Mouse (Mus musculus) liver, embryonic 14.5 days (tissue): ENCODE measurements around the gene Ccdc73. TPM values are rescaled to one million over a fixed set of nuclear protein-coding genes. Genes with fewer than 3 reads are reported as not detected.

Source experiments
- ATAC-seq: fragments of 200-750 bp; cut with Nextera tagmentation; 2 replicates; pipeline ENCODE4 v1.8.0; 2017; ENCODE audit warnings: moderate number of reproducible peaks, mild to moderate bottlenecking, moderate library complexity; ENCODE audit not compliant: insufficient read depth
- DNase-seq, 3 experiments: peaks; one replicate each; pipeline ENCODE4 v3.0.0-alpha.2; 2012 to 2013; ENCODE audit warnings: low read depth in 3 of 3, low spot score in 3 of 3
- H3K27ac ChIP-seq: fragments of 300-500 bp; sonication (generic); 2 replicates; pipeline ENCODE4 v1.5.1; 2014; ENCODE audit warnings: moderate library complexity, mild to moderate bottlenecking, control low read depth, inconsistent platforms
- H3K27me3 ChIP-seq: fragments of 300-500 bp; sonication (generic); 2 replicates; pipeline ENCODE4 v1.6.1; 2014; ENCODE audit warnings: mild to moderate bottlenecking, low read length, moderate library complexity; ENCODE audit not compliant: control insufficient read depth, insufficient read depth
- H3K36me3 ChIP-seq: fragments of 300-500 bp; sonication (generic); replicated peaks from 2 replicates; pipeline ENCODE4 v1.6.1; 2014; ENCODE audit warnings: low read depth; ENCODE audit not compliant: control insufficient read depth, insufficient read depth
- H3K4me1 ChIP-seq, 2 experiments: fragments of 200-500 bp in 1 of 2; fragments of 300-500 bp in 1 of 2; sonication (generic) in 1 of 2; replicated peaks; 2 replicates each; pipeline ENCODE4 v1.6.1; 2012 to 2014; ENCODE audit warnings: antibody characterized with exemption in 1 of 2, inconsistent platforms in 1 of 2, low read length in 1 of 2; ENCODE audit not compliant: control insufficient read depth in 2 of 2, insufficient read depth in 2 of 2
- H3K4me2 ChIP-seq: fragments of 300-500 bp; sonication (generic); 2 replicates; pipeline ENCODE4 v1.6.1; 2014; ENCODE audit warnings: low read depth, mild to moderate bottlenecking, control low read depth, moderate library complexity
- H3K4me3 ChIP-seq, 2 experiments: fragments of 200-500 bp in 1 of 2; fragments of 300-500 bp in 1 of 2; sonication (generic) in 1 of 2; 2 replicates each; pipeline ENCODE4 v1.5.1; 2012 to 2014; ENCODE audit warnings: low read depth in 2 of 2, low read length in 2 of 2, mild to moderate bottlenecking in 2 of 2, control low read depth in 1 of 2, inconsistent platforms in 1 of 2, moderate library complexity in 1 of 2; ENCODE audit not compliant: insufficient read depth in 1 of 2
- H3K9ac ChIP-seq: fragments of 300-500 bp; sonication (generic); replicated peaks from 2 replicates; pipeline ENCODE4 v1.6.1; 2014; ENCODE audit warnings: mild to moderate bottlenecking, control low read depth, moderate library complexity
- H3K9me3 ChIP-seq: fragments of 300-500 bp; sonication (generic); 2 replicates; pipeline ENCODE4 v1.6.1; 2016; ENCODE audit warnings: low read length, mixed read lengths; ENCODE audit not compliant: control insufficient read depth
- CTCF ChIP-seq: IDR thresholded peaks from 2 replicates; pipeline ENCODE4 v1.5.1; 2016; ENCODE audit warnings: antibody characterized with exemption, low read depth, control low read depth
- EP300 ChIP-seq: IDR thresholded peaks from 2 replicates; pipeline ENCODE4 v1.6.1; 2016; ENCODE audit warnings: antibody characterized with exemption, low read depth
- WGBS: fragments of 180-500 bp; shearing (Covaris S2); extraction: QIAGEN DNeasy Blood & Tissue Kit; methylation state at CpG from one replicate; pipeline ENCODE4 v1.1.7; 2014; ENCODE audit not compliant: insufficient replicate concordance; 5-methylcytosine and 5-hydroxymethylcytosine counted together
- polyA plus RNA-seq, 2 experiments: library from polyadenylated mRNA; depleted of rRNA in 1 of 2; stranded (reverse) in 1 of 2; unstranded in 1 of 2; fragments of >200 nt; fragmentation: Nextera tagmentation in 1 of 2; extraction: Ambion mirVana in 1 of 2; gene quantifications; 2 replicates each; pipeline versions ENCODE4 v1.2.1 to v1.2.3; 2012 to 2014

The Ccdc73 gene
- polyA plus RNA-seq, 2 experiments, result 2.1 to 2.5 TPM

DNA sequence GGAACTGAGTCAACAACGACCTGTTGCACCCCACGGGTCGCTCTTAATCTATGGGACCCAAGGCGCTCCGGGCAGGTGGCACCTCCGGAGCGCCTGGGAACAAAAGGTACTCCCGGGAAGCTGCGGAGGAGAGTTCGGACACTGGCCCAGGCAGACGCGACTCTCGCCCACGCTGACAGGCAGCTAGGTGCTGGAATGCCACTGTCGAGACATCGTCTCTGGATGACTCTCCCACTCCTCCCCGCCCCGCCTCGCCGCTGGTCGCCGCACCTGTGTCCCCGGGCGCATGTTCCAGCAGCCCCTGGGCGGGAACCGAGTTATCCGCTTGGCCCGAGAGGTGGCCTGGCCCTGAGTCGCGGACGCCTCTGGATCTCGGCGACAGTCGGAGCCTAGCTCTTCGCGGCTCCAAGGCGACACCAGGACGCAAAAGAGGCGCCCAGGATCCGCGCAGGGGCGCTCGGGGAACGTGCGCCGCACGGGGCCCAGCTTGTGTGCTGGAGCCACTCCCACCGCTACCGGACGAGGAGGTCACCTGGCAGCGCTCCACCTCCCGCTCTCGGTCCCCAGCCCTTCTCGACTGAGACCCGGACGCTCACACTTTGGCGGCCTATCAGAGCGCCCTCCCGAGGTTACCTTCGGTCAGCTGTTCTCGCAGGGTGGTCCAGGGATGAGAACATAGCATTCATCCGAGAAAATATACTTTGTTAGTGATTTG lies 18.2 kb upstream of the Ccdc73 start, which contains the start of gene Prrg4:
TSS of gene Prrg4 (minus strand) at position 601 of the 715 bp plus-strand sequence.
- Histone ChIP-seq H3K27ac (no peak within 1 kb of the TSS), H3K9ac (no peak within 1 kb of the TSS), H3K4me1 (peaks cover 0 to 5% of the 10 kb centered on the region in 2 experiments; a peak in 2 of 4 replicates), H3K36me3 (no peaks in the 10 kb centered on the region), H3K27me3 (peaks cover 9% of the 10 kb centered on the region), H3K9me3 (no peaks in the 10 kb centered on the region), H3K4me2 (peak within 1 kb of the TSS; percentile 68), H3K4me3 (peak within 1 kb of the TSS; percentile 49 to 58)
- DNase-seq, result peak in 1 of 3 experiments; percentile 4
- peak; percentile 45 for ATAC-seq
- under 1% methylated on average over 62 of the region's 62 CpGs for WGBS
- TF ChIP-seq CTCF (0 out of 2 replicates have a peak, but pooled peaks have one; percentile 21), EP300 (no peak)

- Histone ChIP-seq H3K9ac (no peak overlapping the region), H3K9me3 (no peaks in the 10 kb centered on the region), H3K36me3 (no peaks in the 10 kb centered on the region), H3K27ac (no peak overlapping the region), H3K4me2 (peak overlapping the region; percentile 68), H3K27me3 (peaks cover 9% of the 10 kb centered on the region), H3K4me1 (peaks cover 0 to 5% of the 10 kb centered on the region in 2 experiments; a peak in 2 of 4 replicates), H3K4me3 (peak overlapping the region in 1 of 2 experiments; percentile 58; a peak in 3 of 4 replicates)
- TF ChIP-seq CTCF, result no peak
- TF ChIP-seq EP300, result no peak
- 52% methylated on average over 3 of the region's 3 CpGs for WGBS
- ATAC-seq, result no peak
- DNase-seq, result no peak
Measured at GRCm38 (mm10) chr2:104849991-104850359, 17.6 kb upstream of the Ccdc73 start.

- TF ChIP-seq CTCF (no peak), EP300 (no peak)
- 41% methylated on average over 5 of the region's 5 CpGs for WGBS
Measured at GRCm38 (mm10) chr2:104851686-104852085, 15.9 kb upstream of the Ccdc73 start.

DNA sequence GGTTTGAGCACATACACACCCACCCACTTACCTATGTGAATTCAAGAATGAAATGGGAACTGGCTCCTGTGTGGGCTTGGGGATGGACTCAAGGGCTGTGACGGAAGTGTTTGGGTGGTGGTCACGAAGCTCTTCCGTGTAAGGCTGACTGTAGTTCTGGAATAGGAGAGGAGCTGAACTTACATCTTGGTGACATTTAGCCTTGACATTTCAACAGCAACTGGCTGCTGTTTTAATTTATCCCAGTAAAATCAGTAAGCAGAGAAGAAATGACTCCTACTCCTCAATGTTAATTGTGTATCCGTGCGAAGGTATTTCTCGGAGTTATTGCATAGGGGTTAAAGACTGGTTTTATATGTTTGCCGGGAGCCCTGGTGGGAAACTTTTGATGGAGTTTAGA lies 15.1 kb upstream of the Ccdc73 start:
- Histone ChIP-seq H3K9me3 (no peaks in the 10 kb centered on the region), H3K36me3 (no peaks in the 10 kb centered on the region), H3K27ac (no peak overlapping the region), H3K4me2 (no peak overlapping the region), H3K4me1 (peaks cover 0 to 5% of the 10 kb centered on the region in 2 experiments; a peak in 2 of 4 replicates), H3K9ac (no peak overlapping the region), H3K4me3 (no peak overlapping the region), H3K27me3 (peaks cover 9% of the 10 kb centered on the region)
- DNase-seq, result no peak
- no peak for ATAC-seq
- WGBS, result 69% methylated on average over 7 of the region's 7 CpGs
- TF ChIP-seq CTCF, result no peak

More at GRCm38 (mm10) chr2:104851686-104852085, 15.9 kb upstream of the Ccdc73 start:
- H3K36me3 ChIP-seq, result no peaks in the 10 kb centered on the region
- ATAC-seq, result no peak
- H3K4me2 ChIP-seq, result no peak overlapping the region
- DNase-seq, result no peak
- H3K27ac ChIP-seq, result no peak overlapping the region
- H3K4me1 ChIP-seq, result peaks cover 0 to 5% of the 10 kb centered on the region in 2 experiments; a peak in 2 of 4 replicates
- peaks cover 9% of the 10 kb centered on the region for H3K27me3 ChIP-seq
- no peaks in the 10 kb centered on the region for H3K9me3 ChIP-seq
- H3K4me3 ChIP-seq, result no peak overlapping the region
- no peak overlapping the region for H3K9ac ChIP-seq

DNA sequence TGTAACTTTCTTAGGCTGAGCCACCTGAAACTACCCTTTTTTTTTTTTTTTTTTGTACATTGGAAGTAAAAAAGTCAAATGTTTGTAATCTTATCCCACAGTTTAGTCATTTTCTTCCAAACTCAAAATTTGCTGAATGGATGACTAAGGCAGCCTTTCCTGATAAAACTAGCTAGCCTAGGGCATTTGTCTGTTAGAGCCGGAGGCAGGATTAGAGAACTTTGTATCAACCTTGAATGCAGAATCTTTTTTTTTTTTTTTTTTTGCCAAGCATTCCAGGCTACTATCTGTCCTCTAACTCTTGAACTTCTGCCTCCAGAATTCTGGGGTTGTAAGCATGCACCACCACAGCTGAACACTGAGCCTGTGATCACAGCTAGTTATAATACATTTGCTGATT lies 12.8 kb upstream of the Ccdc73 start:
- TF ChIP-seq CTCF (no peak), EP300 (no peak)
- ATAC-seq, result no peak

More for the DNA sequence above, 12.8 kb upstream of the Ccdc73 start:
- no peaks in the 10 kb centered on the region for H3K9me3 ChIP-seq
- H3K4me3 ChIP-seq, result no peak overlapping the region
- no peak overlapping the region for H3K27ac ChIP-seq
- WGBS, result 59% methylated on average over 1 of the region's 1 CpGs
- H3K9ac ChIP-seq, result no peak overlapping the region
- no peaks in the 10 kb centered on the region for H3K4me1 ChIP-seq
- no peaks in the 10 kb centered on the region for H3K36me3 ChIP-seq
- no peaks in the 10 kb centered on the region; the same call in 1 of the 2 replicates for H3K27me3 ChIP-seq
- DNase-seq, result no peak
- no peak overlapping the region for H3K4me2 ChIP-seq
